Mouse (Mus musculus) lung, embryonic 15.5 days (tissue): ENCODE results near the gene Bfsp2. TPM values are rescaled to one million over a fixed set of nuclear protein-coding genes. Genes with fewer than 3 reads are reported as not detected.

Experiments
- ATAC-seq: fragments of 200-750 bp; cut with Nextera tagmentation; 2 replicates; pipeline ENCODE4 v1.8.0; 2017; ENCODE audit warnings: moderate number of reproducible peaks, borderline replicate concordance; ENCODE audit not compliant: low FRiP score, low TSS enrichment; ENCODE audit errors: extremely low read depth
- H3K27ac ChIP-seq: fragments of 300-500 bp; sonication (generic); 2 replicates; pipeline ENCODE4 v1.5.1; 2015; ENCODE audit warnings: moderate library complexity, mild to moderate bottlenecking, inconsistent platforms
- H3K27me3 ChIP-seq: fragments of 300-500 bp; sonication (generic); 2 replicates; pipeline ENCODE4 v1.6.1; 2015; ENCODE audit warnings: inconsistent platforms
- H3K36me3 ChIP-seq: fragments of 300-500 bp; sonication (generic); 2 replicates; pipeline ENCODE4 v1.6.1; 2015; ENCODE audit warnings: inconsistent platforms
- H3K4me1 ChIP-seq: fragments of 300-500 bp; sonication (generic); 2 replicates; pipeline ENCODE4 v1.6.1; 2015; ENCODE audit warnings: inconsistent platforms
- H3K4me2 ChIP-seq: fragments of 300-500 bp; sonication (generic); 2 replicates; pipeline ENCODE4 v1.6.1; 2015; ENCODE audit warnings: inconsistent platforms, mild to moderate bottlenecking, moderate library complexity
- H3K4me3 ChIP-seq: fragments of 300-500 bp; sonication (generic); 2 replicates; pipeline ENCODE4 v1.5.1; 2015; ENCODE audit warnings: mild to moderate bottlenecking, inconsistent platforms
- H3K9ac ChIP-seq: fragments of 300-500 bp; sonication (generic); 2 replicates; pipeline ENCODE4 v1.6.1; 2015; ENCODE audit warnings: inconsistent platforms
- H3K9me3 ChIP-seq: fragments of 300-500 bp; sonication (generic); 2 replicates; pipeline ENCODE4 v1.6.1; 2016; ENCODE audit warnings: inconsistent platforms
- WGBS: fragments of 180-500 bp; shearing (Covaris S2); methylation state at CpG from one replicate; pipeline ENCODE4 v1.1.7; 2015; 5-methylcytosine and 5-hydroxymethylcytosine counted together
- polyA plus RNA-seq: library from polyadenylated mRNA; unstranded; fragments of >200 nt; fragmentation: Nextera tagmentation; extraction: Ambion mirVana; gene quantifications from 2 replicates; pipeline ENCODE4 v1.2.1, GENCODE M21; 2015

Gene Bfsp2
- polyA plus RNA-seq, 1 experiment from 2014 or later: 0.64 TPM

GRCm38 (mm10) chr9:103480603-103481220 lies 492 bp upstream of the Bfsp2 start:
- 40% methylated on average over 8 of the region's 8 CpGs for WGBS
- H3K9me3 ChIP-seq: no peaks in the 10 kb centered on the region
- no peak overlapping the region for H3K27ac ChIP-seq
- peak; percentile 52; the same call in 1 of the 2 replicates for ATAC-seq
- H3K4me1 ChIP-seq: peaks cover 21% of the 10 kb centered on the region
- H3K36me3 ChIP-seq: no peaks in the 10 kb centered on the region
- H3K27me3 ChIP-seq: no peaks in the 10 kb centered on the region
- no peak overlapping the region for H3K4me3 ChIP-seq
- H3K9ac ChIP-seq: no peak overlapping the region
- no peak overlapping the region for H3K4me2 ChIP-seq

- Histone ChIP-seq H3K9me3 (no peaks in the 10 kb centered on the region), H3K36me3 (no peaks in the 10 kb centered on the region), H3K4me1 (peaks cover 13% of the 10 kb centered on the region; the same call in 1 of the 2 replicates), H3K27ac (no peak overlapping the region), H3K4me3 (no peak overlapping the region), H3K9ac (no peak overlapping the region), H3K4me2 (no peak overlapping the region), H3K27me3 (no peaks in the 10 kb centered on the region)
- ATAC-seq: no peak
- WGBS: 66% methylated on average over 6 of the region's 6 CpGs
Measured at GRCm38 (mm10) chr9:103475414-103475813, 4.8 kb downstream of the Bfsp2 start.

GRCm38 (mm10) chr9:103473915-103474688 lies 6.1 kb downstream of the Bfsp2 start:
- Histone ChIP-seq H3K27me3 (no peaks in the 10 kb centered on the region), H3K36me3 (no peaks in the 10 kb centered on the region), H3K9ac (no peak overlapping the region), H3K9me3 (no peaks in the 10 kb centered on the region), H3K4me3 (no peak overlapping the region), H3K4me2 (no peak overlapping the region; the same call in 1 of the 2 replicates), H3K4me1 (0 out of 2 replicates have a peak, but pooled peaks cover 12% of the 10 kb centered on the region), H3K27ac (peak overlapping the region; percentile 6; the same call in 1 of the 2 replicates)
- no peak for ATAC-seq
- WGBS: 44% methylated on average over 13 of the region's 13 CpGs

GRCm38 (mm10) chr9:103471784-103472183 lies 8.4 kb downstream of the Bfsp2 start:
- H3K4me1 ChIP-seq: 0 out of 2 replicates have a peak, but pooled peaks cover 12% of the 10 kb centered on the region
- H3K4me3 ChIP-seq: no peak overlapping the region
- H3K27me3 ChIP-seq: no peaks in the 10 kb centered on the region
- ATAC-seq: no peak
- no peak overlapping the region for H3K9ac ChIP-seq
- 36% methylated on average over 11 of the region's 11 CpGs for WGBS
- no peak overlapping the region for H3K27ac ChIP-seq
- H3K4me2 ChIP-seq: no peak overlapping the region
- H3K9me3 ChIP-seq: no peaks in the 10 kb centered on the region
- no peaks in the 10 kb centered on the region for H3K36me3 ChIP-seq

- Histone ChIP-seq H3K4me1 (0 out of 2 replicates have a peak, but pooled peaks cover 12% of the 10 kb centered on the region), H3K27ac (no peak overlapping the region), H3K36me3 (no peaks in the 10 kb centered on the region), H3K9me3 (no peaks in the 10 kb centered on the region), H3K27me3 (no peaks in the 10 kb centered on the region), H3K9ac (no peak overlapping the region), H3K4me2 (no peak overlapping the region), H3K4me3 (no peak overlapping the region)
- WGBS: 65% methylated on average over 5 of the region's 5 CpGs
- no peak for ATAC-seq
Measured at GRCm38 (mm10) chr9:103469516-103469915, 10.7 kb downstream of the Bfsp2 start.

GRCm38 (mm10) chr9:103468911-103469310 lies 11.3 kb downstream of the Bfsp2 start:
- 80% methylated on average over 7 of the region's 7 CpGs for WGBS
- no peak overlapping the region for H3K4me3 ChIP-seq
- 0 out of 2 replicates have a peak, but pooled peaks cover 6% of the 10 kb centered on the region for H3K4me1 ChIP-seq
- H3K27ac ChIP-seq: no peak overlapping the region
- H3K9ac ChIP-seq: no peak overlapping the region
- H3K9me3 ChIP-seq: no peaks in the 10 kb centered on the region
- H3K27me3 ChIP-seq: no peaks in the 10 kb centered on the region
- no peak overlapping the region for H3K4me2 ChIP-seq
- no peak for ATAC-seq
- no peaks in the 10 kb centered on the region for H3K36me3 ChIP-seq

- Histone ChIP-seq H3K27ac (no peak overlapping the region), H3K4me2 (no peak overlapping the region), H3K4me1 (0 out of 2 replicates have a peak, but pooled peaks cover 2% of the 10 kb centered on the region), H3K27me3 (no peaks in the 10 kb centered on the region), H3K36me3 (no peaks in the 10 kb centered on the region), H3K9ac (no peak overlapping the region), H3K4me3 (no peak overlapping the region), H3K9me3 (no peaks in the 10 kb centered on the region)
- ATAC-seq: no peak
- 66% methylated on average over 13 of the region's 13 CpGs for WGBS
Measured at GRCm38 (mm10) chr9:103465711-103466220, 14.5 kb downstream of the Bfsp2 start.

GRCm38 (mm10) chr9:103465293-103465692 lies 14.9 kb downstream of the Bfsp2 start:
- H3K9me3 ChIP-seq: no peaks in the 10 kb centered on the region
- WGBS: 28% methylated on average over 1 of the region's 1 CpGs
- H3K36me3 ChIP-seq: no peaks in the 10 kb centered on the region
- H3K4me2 ChIP-seq: no peak overlapping the region
- H3K27ac ChIP-seq: no peak overlapping the region
- no peaks in the 10 kb centered on the region for H3K27me3 ChIP-seq
- ATAC-seq: no peak
- no peaks in the 10 kb centered on the region for H3K4me1 ChIP-seq
- H3K9ac ChIP-seq: no peak overlapping the region
- no peak overlapping the region for H3K4me3 ChIP-seq

- no peak overlapping the region for H3K4me2 ChIP-seq
- no peak overlapping the region for H3K4me3 ChIP-seq
- ATAC-seq: no peak
- H3K36me3 ChIP-seq: no peaks in the 10 kb centered on the region
- H3K27ac ChIP-seq: no peak overlapping the region
- H3K9ac ChIP-seq: no peak overlapping the region
- no peaks in the 10 kb centered on the region for H3K27me3 ChIP-seq
- no peaks in the 10 kb centered on the region for H3K9me3 ChIP-seq
- no peaks in the 10 kb centered on the region for H3K4me1 ChIP-seq
- WGBS: 60% methylated on average over 6 of the region's 6 CpGs
Measured at GRCm38 (mm10) chr9:103463833-103464232, 16.4 kb downstream of the Bfsp2 start.

GRCm38 (mm10) chr9:103459839-103460238 lies 20.4 kb downstream of the Bfsp2 start:
- H3K4me1 ChIP-seq: no peaks in the 10 kb centered on the region
- H3K27ac ChIP-seq: no peak overlapping the region
- no peaks in the 10 kb centered on the region for H3K36me3 ChIP-seq
- WGBS: 57% methylated on average over 2 of the region's 2 CpGs
- H3K9ac ChIP-seq: no peak overlapping the region
- H3K4me2 ChIP-seq: no peak overlapping the region
- H3K9me3 ChIP-seq: no peaks in the 10 kb centered on the region
- H3K27me3 ChIP-seq: no peaks in the 10 kb centered on the region
- no peak for ATAC-seq
- no peak overlapping the region for H3K4me3 ChIP-seq

GRCm38 (mm10) chr9:103459307-103459706 lies 20.9 kb downstream of the Bfsp2 start:
- no peak for ATAC-seq
- Histone ChIP-seq H3K27ac (no peak overlapping the region), H3K36me3 (no peaks in the 10 kb centered on the region), H3K4me3 (no peak overlapping the region), H3K4me2 (no peak overlapping the region), H3K9ac (no peak overlapping the region), H3K4me1 (no peaks in the 10 kb centered on the region), H3K27me3 (no peaks in the 10 kb centered on the region), H3K9me3 (no peaks in the 10 kb centered on the region)
- WGBS: 88% methylated on average over 1 of the region's 1 CpGs

GRCm38 (mm10) chr9:103449651-103450050 lies 30.6 kb downstream of the Bfsp2 start:
- no peak overlapping the region for H3K9ac ChIP-seq
- H3K27ac ChIP-seq: no peak overlapping the region
- no peaks in the 10 kb centered on the region for H3K9me3 ChIP-seq
- no peak overlapping the region for H3K4me2 ChIP-seq
- WGBS: 67% methylated on average over 6 of the region's 6 CpGs
- no peaks in the 10 kb centered on the region for H3K36me3 ChIP-seq
- H3K4me1 ChIP-seq: no peaks in the 10 kb centered on the region
- no peak for ATAC-seq
- no peaks in the 10 kb centered on the region for H3K27me3 ChIP-seq
- H3K4me3 ChIP-seq: no peak overlapping the region
